Mouse (Mus musculus) v-Abl transformed pro-B cells (cell line): Measurements from ENCODE around the gene Ttc7b.

Experiments
- in situ Hi-C, 2 experiments: fragments of 400-800 bp; cut with MboI; formaldehyde crosslinking; loops; one replicate each; pipeline ENCODE4 v1.15.1; 2025; ENCODE audit not compliant: unreplicated experiment in 2 of 2

Ttc7b gene

GRCm38 (mm10) chr12:100264941-100265340 lies 255.7 kb downstream of the Ttc7b start:
- in situ Hi-C loops = no loop called here

- in situ Hi-C loops = no loop called here
Measured at GRCm38 (mm10) chr12:100262846-100263245, 257.8 kb downstream of the Ttc7b start.

- in situ Hi-C loops = no loop called here
Measured at GRCm38 (mm10) chr12:100261761-100262160, 258.9 kb downstream of the Ttc7b start.

- in situ Hi-C loops = no loop called here
Measured at GRCm38 (mm10) chr12:100260151-100260550, 260.5 kb downstream of the Ttc7b start.

- in situ Hi-C loops = loop anchor here in 1 of 2 experiments (5.0 kb wide), 1 partner anchor 35 kb away; no protein-coding TSS in a partner anchor
Measured at GRCm38 (mm10) chr12:100257779-100258178, 262.8 kb downstream of the Ttc7b start.

- in situ Hi-C loops = loop anchor here in 1 of 2 experiments (5.0 kb wide), 1 partner anchor 33 kb away; no protein-coding TSS in a partner anchor
Measured at GRCm38 (mm10) chr12:100255441-100255949, 265.1 kb downstream of the Ttc7b start.

GRCm38 (mm10) chr12:100254471-100254870 lies 266.2 kb downstream of the Ttc7b start:
- in situ Hi-C loops = no loop called here
